Mouse (Mus musculus) hindbrain, embryonic 14.5 days (tissue): ENCODE results near the gene Zfp981. TPM values are rescaled to one million over a fixed set of nuclear protein-coding genes. Genes with fewer than 3 reads are reported as not detected.
"Not testable (repeated sequence)": the region's sequence is repeated elsewhere in the genome, so short reads cannot be mapped to it uniquely, and the experiment has no call there.

Source experiments
- ATAC-seq: fragments of 200-750 bp; cut with Nextera tagmentation; 2 replicates; pipeline ENCODE4 v1.8.0; 2017; ENCODE audit warnings: moderate number of reproducible peaks, mild to moderate bottlenecking, moderate TSS enrichment, moderate library complexity; ENCODE audit not compliant: low FRiP score
- DNase-seq: peaks from one replicate; pipeline ENCODE4 v3.0.0-alpha.2; 2015; ENCODE audit warnings: low spot score
- H3K27ac ChIP-seq: fragments of 300-500 bp; sonication (generic); 2 replicates; pipeline ENCODE4 v1.5.1; 2014; ENCODE audit warnings: mild to moderate bottlenecking, moderate library complexity
- H3K27me3 ChIP-seq: fragments of 300-500 bp; sonication (generic); 2 replicates; pipeline ENCODE4 v1.6.1; 2014; ENCODE audit warnings: mild to moderate bottlenecking, low read length, mixed read lengths; ENCODE audit not compliant: control insufficient read depth, insufficient read depth
- H3K36me3 ChIP-seq: fragments of 300-500 bp; sonication (generic); replicated peaks from 2 replicates; pipeline ENCODE4 v1.6.1; 2014; ENCODE audit not compliant: control insufficient read depth, insufficient read depth
- H3K4me1 ChIP-seq: fragments of 300-500 bp; sonication (generic); replicated peaks from 2 replicates; pipeline ENCODE4 v1.6.1; 2014; ENCODE audit warnings: antibody characterized with exemption, low read length, mixed read lengths; ENCODE audit not compliant: control insufficient read depth, insufficient read depth
- H3K4me2 ChIP-seq: fragments of 300-500 bp; sonication (generic); replicated peaks from 2 replicates; pipeline ENCODE4 v1.6.1; 2014; ENCODE audit warnings: mild to moderate bottlenecking, moderate library complexity
- H3K4me3 ChIP-seq: fragments of 300-500 bp; sonication (generic); replicated peaks from 2 replicates; pipeline ENCODE4 v1.5.1; 2014; ENCODE audit warnings: mild to moderate bottlenecking, low read length
- H3K9ac ChIP-seq: fragments of 300-500 bp; sonication (generic); 2 replicates; pipeline ENCODE4 v1.6.1; 2014
- H3K9me3 ChIP-seq: fragments of 300-500 bp; sonication (generic); 2 replicates; pipeline ENCODE4 v1.6.1; 2016; ENCODE audit warnings: low read length; ENCODE audit not compliant: control insufficient read depth
- WGBS: fragments of 180-500 bp; shearing (Covaris S2); extraction: QIAGEN DNeasy Blood & Tissue Kit; methylation state at CpG from one replicate; pipeline ENCODE4 v1.1.7; 2014; 5-methylcytosine and 5-hydroxymethylcytosine counted together
- polyA plus RNA-seq: library from polyadenylated mRNA; unstranded; fragments of >200 nt; fragmentation: Nextera tagmentation; extraction: Ambion mirVana; gene quantifications from 2 replicates; pipeline ENCODE4 v1.2.1, GENCODE M21; 2014

Zfp981 gene
- polyA plus RNA-seq, 1 experiment from 2014 or later, result 0.19 TPM

DNA sequence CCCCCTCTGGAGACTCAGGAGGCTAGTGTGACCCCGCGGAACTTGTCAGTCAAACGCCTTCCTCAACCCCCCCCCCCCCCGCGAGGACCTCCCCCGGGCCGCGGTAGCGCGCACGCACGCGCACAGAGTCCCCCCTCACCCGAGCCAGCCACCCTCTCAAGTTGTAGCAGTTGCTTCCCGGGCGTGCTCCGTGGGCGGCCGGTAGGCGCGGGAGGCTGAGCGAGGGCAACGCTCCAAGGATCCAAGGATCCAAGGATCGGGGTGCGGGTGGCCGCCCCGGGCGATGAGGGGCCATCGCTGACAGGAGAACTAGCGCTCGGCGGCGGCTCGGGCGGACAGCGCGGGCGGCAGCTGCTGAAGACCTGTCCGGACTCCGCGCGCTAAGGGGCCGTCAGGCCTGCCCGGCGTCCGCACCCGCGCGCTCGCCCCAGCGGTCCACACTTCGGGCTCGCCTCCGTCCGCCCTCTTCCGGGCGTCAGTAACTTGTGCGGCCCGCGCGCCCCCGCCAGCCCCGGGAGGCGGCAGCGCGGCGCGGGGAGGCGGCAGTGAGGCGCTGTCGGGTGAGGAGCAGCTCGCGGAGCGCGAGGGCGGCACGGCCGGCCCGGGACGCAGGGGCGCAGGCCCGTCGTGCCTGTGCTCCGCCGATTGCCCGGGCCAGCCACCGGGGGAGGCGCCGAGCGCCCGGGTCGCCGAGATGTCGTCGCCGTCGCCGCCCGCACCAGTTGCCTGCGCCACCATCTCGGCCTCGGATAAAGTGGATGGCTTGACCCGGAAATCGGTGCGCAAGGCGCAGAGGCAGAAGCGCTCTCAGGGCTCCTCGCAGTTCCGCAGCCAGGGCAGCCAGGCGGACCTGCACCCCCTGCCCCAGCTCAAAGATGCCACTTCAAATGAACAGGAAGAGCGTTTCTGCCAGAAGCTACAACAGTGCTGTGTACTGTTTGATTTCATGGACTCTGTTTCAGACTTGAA lies 78.4 kb downstream of the Zfp981 start:
- H3K9me3 ChIP-seq, H3K27me3 ChIP-seq, H3K9ac ChIP-seq, H3K4me3 ChIP-seq, H3K27ac ChIP-seq, DNase-seq, H3K4me1 ChIP-seq, H3K36me3 ChIP-seq: not testable (repeated sequence)
- ATAC-seq, result peak; percentile 88
- WGBS, result 10% methylated on average over 4 of the region's 111 CpGs
- 0 out of 2 replicates have a peak overlapping the region, but pooled peaks have one; percentile 24 for H3K4me2 ChIP-seq

Other genes with a start within 250 kb of the Zfp981 start
- gene Zfp992, start 53.0 kb upstream of the Zfp981 start, polyA plus RNA-seq, result 3.7 and 3.8 TPM in 2 replicates
- gene Zfp993, start 108.9 kb downstream of the Zfp981 start, polyA plus RNA-seq, result 2.5 and 4.0 TPM in 2 replicates